Mouse (Mus musculus) liver, postnatal 0 days (tissue): ENCODE measurements around the gene Ntf5.
A peak's percentile ranks its signal among the peaks of the same experiment; 100 is the strongest.

Experiments
- CTCF ChIP-seq: sonication (generic); IDR thresholded peaks from 2 replicates; pipeline ENCODE4 v1.5.1; 2016; ENCODE audit warnings: antibody characterized with exemption, low read depth
- EP300 ChIP-seq: IDR thresholded peaks from 2 replicates; pipeline ENCODE4 v1.6.1; 2016; ENCODE audit warnings: antibody characterized with exemption, low read depth, mild to moderate bottlenecking

DNA sequence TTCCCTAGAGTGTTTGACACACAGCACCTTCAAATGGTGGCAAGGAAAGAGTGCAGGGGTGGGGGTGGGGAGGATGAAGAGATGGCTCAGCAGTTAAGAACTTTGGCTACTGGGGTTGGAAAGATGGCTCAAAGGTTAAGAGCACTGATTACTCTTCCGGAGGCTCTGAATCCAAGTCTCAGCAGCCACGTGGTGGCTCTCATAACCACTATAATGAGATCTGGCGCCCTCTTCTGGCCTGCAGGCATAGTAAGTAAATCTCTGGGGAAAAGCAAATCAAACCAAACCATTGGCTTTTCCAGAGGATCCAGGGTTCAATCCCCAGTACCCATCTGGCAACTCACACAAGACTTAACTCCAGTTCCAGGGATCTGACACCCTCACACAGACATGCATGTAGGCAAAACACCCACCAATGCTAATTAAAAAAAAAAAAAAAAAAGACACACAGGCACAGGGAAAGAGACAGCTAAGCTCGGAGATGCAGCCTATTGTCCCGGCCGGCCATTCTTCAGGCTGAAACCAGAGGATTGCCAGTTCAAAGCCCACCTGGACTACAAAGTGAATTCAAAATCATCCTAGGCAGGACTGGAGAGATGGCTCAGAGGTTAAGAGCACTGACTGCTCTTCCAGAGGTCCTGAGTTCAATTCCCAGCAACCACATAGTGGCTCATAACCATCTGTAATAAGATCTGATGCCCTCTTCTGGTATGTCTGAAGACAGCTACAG is 9.8 kb upstream of the Ntf5 start:
- TF ChIP-seq EP300 (no peak), CTCF (peak; percentile 77)
